Mouse (Mus musculus): ENCODE results near the gene 2310002L09Rik. TPM values are rescaled to one million over a fixed set of nuclear protein-coding genes. Genes with fewer than 3 reads are reported as not detected.
"Not testable (repeated sequence)": the region's sequence is repeated elsewhere in the genome, so short reads cannot be mapped to it uniquely, and the experiment has no call there.

The 2310002L09Rik gene
- 0.39 TPM in 1 of 3 replicates, not detected in the others for total RNA-seq (2017)

DNA sequence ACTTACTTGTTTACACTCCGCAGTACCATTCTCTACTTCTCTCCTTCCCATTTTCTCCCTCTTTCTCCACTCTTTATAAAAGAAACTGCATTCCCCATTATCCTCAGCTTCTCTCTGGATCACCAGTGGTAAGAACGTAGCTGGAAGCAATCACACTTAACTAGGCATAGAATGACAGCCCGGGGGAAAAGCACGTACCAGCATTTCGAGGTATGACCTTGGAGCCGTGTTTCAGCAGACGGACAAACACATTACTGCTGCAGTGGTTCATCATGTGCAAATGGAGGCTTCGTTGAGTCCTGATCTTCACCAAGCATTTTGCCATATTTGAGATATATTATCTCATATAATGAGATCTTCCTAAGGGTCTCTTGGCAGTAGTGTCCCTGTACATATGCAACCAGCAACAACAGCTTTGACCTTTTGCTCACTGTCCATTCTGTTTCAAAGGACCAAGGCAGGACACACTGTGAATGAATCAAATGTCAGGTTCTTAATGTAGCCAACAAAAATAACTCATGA, at the start of gene 2310002L09Rik:
2310002L09Rik (minus strand) TSS at position 472 of the 522 bp plus-strand sequence.
- ATAC-seq (replicated peaks; ENCODE audit: insufficient number of reproducible peaks, low FRiP score, low TSS enrichment, poor library complexity, severe bottlenecking) = no peak

DNA sequence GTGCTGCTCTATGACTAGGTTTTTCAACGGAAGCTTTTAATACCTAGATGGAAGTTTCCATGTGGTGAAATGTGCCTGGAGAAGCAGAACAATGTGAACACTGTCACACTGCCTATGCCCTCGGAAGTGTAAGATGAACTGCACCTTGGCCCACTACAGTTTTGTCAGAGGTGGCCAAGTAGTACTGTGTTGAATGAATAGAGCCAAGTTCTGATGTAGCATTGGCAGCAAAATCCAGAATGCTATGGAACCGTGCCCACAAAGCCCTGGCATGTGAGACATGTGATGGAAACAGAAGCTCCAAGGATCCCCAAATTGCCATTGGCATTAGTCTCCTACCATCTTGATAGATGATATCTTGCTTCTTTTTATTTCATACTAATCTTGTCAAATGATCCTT, 29.8 kb upstream of the 2310002L09Rik start:
- no peak for ATAC-seq (replicated peaks; ENCODE audit: insufficient number of reproducible peaks, low FRiP score, low TSS enrichment, poor library complexity, severe bottlenecking)

DNA sequence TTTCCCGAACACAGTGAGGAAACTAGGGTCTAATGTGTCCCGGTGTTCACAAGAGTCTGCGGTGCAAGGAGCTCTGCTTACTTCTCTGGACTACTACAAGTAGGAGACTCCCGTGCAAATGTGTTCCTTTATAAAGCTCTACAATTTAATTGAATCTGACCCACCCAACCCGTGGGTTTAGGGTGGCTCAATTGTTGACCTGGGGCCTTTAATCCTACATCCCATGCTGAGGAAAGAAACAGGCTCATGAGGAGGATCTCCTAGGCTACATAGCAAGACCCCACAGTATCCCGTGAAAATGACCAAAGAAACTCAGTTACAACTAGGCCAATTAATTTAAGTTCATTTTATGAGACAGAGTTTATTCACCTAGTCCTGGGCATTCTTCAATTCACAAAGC, 30.0 kb downstream of the 2310002L09Rik start, which contains the start of gene Gm11756:
Gm11756 (minus strand) TSS at position 101 of the 400 bp plus-strand sequence.
- ATAC-seq (replicated peaks; ENCODE audit: insufficient number of reproducible peaks, low FRiP score, low TSS enrichment, poor library complexity, severe bottlenecking) = not testable (repeated sequence)

DNA sequence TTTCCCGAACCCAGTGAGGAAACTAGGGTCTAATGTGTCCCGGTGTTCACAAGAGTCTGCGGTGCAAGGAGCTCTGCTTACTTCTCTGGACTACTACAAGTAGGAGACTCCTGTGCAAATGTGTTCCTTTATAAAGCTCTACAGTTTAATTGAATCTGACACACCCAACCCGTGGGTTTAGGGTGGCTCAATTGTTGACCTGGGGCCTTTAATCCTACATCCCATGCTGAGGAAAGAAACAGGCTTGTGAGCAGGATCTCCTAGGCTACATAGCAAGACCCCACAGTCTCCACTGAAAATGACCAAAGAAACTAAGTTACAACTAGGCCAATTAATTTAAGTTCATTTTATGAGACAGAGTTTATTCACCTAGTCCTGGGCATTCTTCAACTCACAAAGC, 44.8 kb downstream of the 2310002L09Rik start, which contains the start of gene Gm13871:
Gm13871 (minus strand) TSS at position 101 of the 400 bp plus-strand sequence.
- not testable (repeated sequence) for ATAC-seq (replicated peaks; ENCODE audit: insufficient number of reproducible peaks, low FRiP score, low TSS enrichment, poor library complexity, severe bottlenecking)

DNA sequence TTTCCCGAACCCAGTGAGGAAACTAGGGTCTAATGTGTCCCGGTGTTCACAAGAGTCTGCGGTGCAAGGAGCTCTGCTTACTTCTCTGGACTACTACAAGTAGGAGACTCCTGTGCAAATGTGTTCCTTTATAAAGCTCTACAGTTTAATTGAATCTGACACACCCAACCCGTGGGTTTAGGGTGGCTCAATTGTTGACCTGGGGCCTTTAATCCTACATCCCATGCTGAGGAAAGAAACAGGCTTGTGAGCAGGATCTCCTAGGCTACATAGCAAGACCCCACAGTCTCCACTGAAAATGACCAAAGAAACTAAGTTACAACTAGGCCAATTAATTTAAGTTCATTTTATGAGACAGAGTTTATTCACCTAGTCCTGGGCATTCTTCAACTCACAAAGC, 59.6 kb downstream of the 2310002L09Rik start, which contains the start of gene Gm11757:
Gm11757 (minus strand) TSS at position 101 of the 400 bp plus-strand sequence.
- ATAC-seq (replicated peaks; ENCODE audit: insufficient number of reproducible peaks, low FRiP score, low TSS enrichment, poor library complexity, severe bottlenecking) = not testable (repeated sequence)

Other genes starting within 250 kb of the 2310002L09Rik start
- gene Rasef, start 159.9 kb downstream of the 2310002L09Rik start, total RNA-seq (2017) = not detected in 3 replicates
- gene Gm11758, start 74.6 kb downstream of the 2310002L09Rik start, total RNA-seq (2017) = not detected in 3 replicates
- not detected in 3 replicates for gene Gm11757, start 59.7 kb downstream of the 2310002L09Rik start, total RNA-seq (2017)
- not detected in 3 replicates for gene Gm13871, start 44.9 kb downstream of the 2310002L09Rik start, total RNA-seq (2017)
- not detected in 3 replicates for gene Gm11756, start 30.1 kb downstream of the 2310002L09Rik start, total RNA-seq (2017)
- not detected in 3 replicates for gene Frmd3, start 62.6 kb upstream of the 2310002L09Rik start, total RNA-seq (2017)